Mouse (Mus musculus): Measurements from ENCODE around the gene Ptprn.
"Not testable (repeated sequence)": the region's sequence is repeated elsewhere in the genome, so short reads cannot be mapped to it uniquely, and the experiment has no call there.

The Ptprn gene

GRCm38 (mm10) chr1:75253029-75253428 lies 11.3 kb downstream of the Ptprn start:
- DNase-seq (ENCODE audit: low read depth): no peak

GRCm38 (mm10) chr1:75252308-75252707 lies 12.0 kb downstream of the Ptprn start:
- DNase-seq (ENCODE audit: low read depth): no peak

GRCm38 (mm10) chr1:75251112-75251970 lies 13.0 kb downstream of the Ptprn start:
- peak; percentile 69 for DNase-seq (ENCODE audit: low read depth)

- no peak for DNase-seq (ENCODE audit: low read depth)
These were observed 13.8 kb downstream of the Ptprn start for GRCm38 (mm10) chr1:75250498-75250897.

GRCm38 (mm10) chr1:75248041-75248772 lies 16.1 kb downstream of the Ptprn start:
- DNase-seq (ENCODE audit: low read depth): no peak

- DNase-seq (ENCODE audit: low read depth): no peak
These were observed 17.0 kb downstream of the Ptprn start for GRCm38 (mm10) chr1:75247071-75247930.

GRCm38 (mm10) chr1:75244836-75245235 lies 19.5 kb downstream of the Ptprn start:
- DNase-seq (ENCODE audit: low read depth): no peak

- no peak for DNase-seq (ENCODE audit: low read depth)
These were observed 20.0 kb downstream of the Ptprn start for GRCm38 (mm10) chr1:75244175-75244826.

GRCm38 (mm10) chr1:75243411-75243810 lies 20.9 kb downstream of the Ptprn start:
- no peak for DNase-seq (ENCODE audit: low read depth)

GRCm38 (mm10) chr1:75239591-75239990 lies 24.7 kb downstream of the Ptprn start:
- DNase-seq (ENCODE audit: low read depth): no peak

GRCm38 (mm10) chr1:75236117-75237050 lies 27.9 kb downstream of the Ptprn start, which contains the start of gene Dnajb2:
Dnajb2 (plus strand) TSS chr1:75236406.
- DNase-seq (ENCODE audit: low read depth): no peak

- no peak for DNase-seq (ENCODE audit: low read depth)
These were observed 29.7 kb downstream of the Ptprn start for GRCm38 (mm10) chr1:75234606-75235005.

GRCm38 (mm10) chr1:75232489-75232888 lies 31.8 kb downstream of the Ptprn start:
- DNase-seq (ENCODE audit: low read depth): not testable (repeated sequence)

GRCm38 (mm10) chr1:75231664-75232152 lies 32.6 kb downstream of the Ptprn start, which contains the start of gene A630095N17Rik:
A630095N17Rik (minus strand) TSS chr1:75232102.
- no peak for DNase-seq (ENCODE audit: low read depth)

- no peak for DNase-seq (ENCODE audit: low read depth)
These were observed 33.1 kb downstream of the Ptprn start for GRCm38 (mm10) chr1:75231224-75231623.

GRCm38 (mm10) chr1:75230335-75230994 lies 33.8 kb downstream of the Ptprn start:
- no peak for DNase-seq (ENCODE audit: low read depth)

GRCm38 (mm10) chr1:75229158-75229557 lies 35.1 kb downstream of the Ptprn start:
- DNase-seq (ENCODE audit: low read depth): no peak

GRCm38 (mm10) chr1:75227653-75228052 lies 36.6 kb downstream of the Ptprn start:
- no peak for DNase-seq (ENCODE audit: low read depth)

- DNase-seq (ENCODE audit: low read depth): no peak
These were observed 38.2 kb downstream of the Ptprn start for GRCm38 (mm10) chr1:75226138-75226537.

- no peak for DNase-seq (ENCODE audit: low read depth)
These were observed 38.8 kb downstream of the Ptprn start for GRCm38 (mm10) chr1:75225473-75225872.

Data from c-Kit-positive CD71-negative TER-119-negative erythroid progenitor cells, embryonic 14.5 days (primary cell).